Mouse (Mus musculus) kidney, postnatal 36 days (tissue): ENCODE results near the gene Qsox2.

Source experiments
- DNase-seq, 2 experiments: peaks; one replicate each; pipeline ENCODE4 v3.0.0; 2021 to 2022; ENCODE audit warnings: mixed read lengths in 2 of 2

Qsox2 gene

GRCm38 (mm10) chr2:26237290-26237782 is at the start of gene Qsox2:
Gene Qsox2 (minus strand): TSS chr2:26237525.
- peak; percentile 96 to 98 for DNase-seq

- DNase-seq, result no peak
Measured at GRCm38 (mm10) chr2:26286391-26286790, 49.1 kb upstream of the Qsox2 start.

GRCm38 (mm10) chr2:26285804-26286203 is 48.5 kb upstream of the Qsox2 start:
- DNase-seq, result peak in 1 of 2 experiments; percentile 23

- DNase-seq, result no peak
Measured at GRCm38 (mm10) chr2:26280594-26280993, 43.3 kb upstream of the Qsox2 start.

GRCm38 (mm10) chr2:26279712-26280111 is 42.4 kb upstream of the Qsox2 start:
- DNase-seq, result no peak

GRCm38 (mm10) chr2:26273611-26274010 is 36.3 kb upstream of the Qsox2 start:
- DNase-seq, result peak; percentile 59 to 79

GRCm38 (mm10) chr2:26268216-26268615 is 30.9 kb upstream of the Qsox2 start:
- DNase-seq, result no peak

- no peak for DNase-seq
Measured at GRCm38 (mm10) chr2:26266066-26266742, 28.9 kb upstream of the Qsox2 start.

- peak in 1 of 2 experiments; percentile 11 for DNase-seq
Measured at GRCm38 (mm10) chr2:26265095-26265494, 27.8 kb upstream of the Qsox2 start.

- no peak for DNase-seq
Measured at GRCm38 (mm10) chr2:26264646-26265045, 27.3 kb upstream of the Qsox2 start.

- no peak for DNase-seq
Measured at GRCm38 (mm10) chr2:26257315-26258096, 20.2 kb upstream of the Qsox2 start.

GRCm38 (mm10) chr2:26254816-26255215 is 17.5 kb upstream of the Qsox2 start:
- no peak for DNase-seq

- DNase-seq, result no peak
Measured at GRCm38 (mm10) chr2:26252514-26253206, 15.3 kb upstream of the Qsox2 start.

- DNase-seq, result no peak
Measured at GRCm38 (mm10) chr2:26247531-26247930, 10.2 kb upstream of the Qsox2 start.

GRCm38 (mm10) chr2:26240841-26241240 is 3.5 kb upstream of the Qsox2 start:
- DNase-seq, result no peak

- no peak for DNase-seq
Measured at GRCm38 (mm10) chr2:26240330-26240729, 3.0 kb upstream of the Qsox2 start.

GRCm38 (mm10) chr2:26236681-26237289 is 540 bp downstream of the Qsox2 start:
- no peak for DNase-seq

GRCm38 (mm10) chr2:26234771-26235170 is 2.6 kb downstream of the Qsox2 start:
- peak; percentile 9 to 56 for DNase-seq

GRCm38 (mm10) chr2:26234253-26234652 is 3.1 kb downstream of the Qsox2 start:
- DNase-seq, result no peak

- no peak for DNase-seq
Measured at GRCm38 (mm10) chr2:26231366-26231765, 6.0 kb downstream of the Qsox2 start.

- DNase-seq, result no peak
Measured at GRCm38 (mm10) chr2:26230253-26230652, 7.1 kb downstream of the Qsox2 start.

- DNase-seq, result peak; percentile 52 to 60
Measured at GRCm38 (mm10) chr2:26227788-26228187, 9.5 kb downstream of the Qsox2 start.

- DNase-seq, result no peak
Measured at GRCm38 (mm10) chr2:26225242-26225641, 12.1 kb downstream of the Qsox2 start.
